Mouse (Mus musculus): ENCODE results near the gene Trp53. TPM values are rescaled to one million over a fixed set of nuclear protein-coding genes. Genes with fewer than 3 reads are reported as not detected.

Trp53 gene
- total RNA-seq, 2 experiments from 2014 or later = 41.6 to 46.1 TPM

GRCm38 (mm10) chr11:69632284-69633089 lies 52.3 kb downstream of the Trp53 start, which contains the start of gene Fxr2:
Gene Fxr2 (plus strand): TSS chr11:69632990.
- peak; percentile 100 for DNase-seq

- peak; percentile 74 for DNase-seq
Observed at GRCm38 (mm10) chr11:69633128-69633866, 53.1 kb downstream of the Trp53 start.

GRCm38 (mm10) chr11:69635471-69635870 lies 55.3 kb downstream of the Trp53 start:
- no peak for DNase-seq

Small RNA genes lying within 50 kb of the gene (microRNA-seq; reads per million reads assigned to microRNA genes)
- gene Mir467f = 0 reads per million in 2 experiments

Other genes with a start within 250 kb of the Trp53 start
- 1 to 10 TPM; 2.4 to 3.1 TPM for gene Rnf227, start 239.9 kb upstream of the Trp53 start, total RNA-seq (2021)
- 10 to 100 TPM; 75.3 to 76.7 TPM for gene Chd3, start 211.0 kb upstream of the Trp53 start, total RNA-seq (2021)
- 100 to 1,000 TPM in 1 of 2 experiments, 10 to 100 TPM in 1; 92.3 to 101 TPM for gene Naa38, start 184.9 kb upstream of the Trp53 start, total RNA-seq (2021)
- 10 to 100 TPM; 21.3 to 22.1 TPM for gene Cyb5d1, start 184.7 kb upstream of the Trp53 start, total RNA-seq (2021)
- gene Tmem88, start 182.1 kb upstream of the Trp53 start, total RNA-seq (2021) = 10 to 100 TPM; 37.1 to 38.3 TPM
- 10 to 100 TPM; 48.3 to 49.7 TPM for gene Kdm6b, start 166.7 kb upstream of the Trp53 start, total RNA-seq (2021)
- gene Dnah2, start 31.2 kb upstream of the Trp53 start, total RNA-seq (2021) = under 1 TPM; 0.20 to 0.50 TPM
- gene Efnb3, start 20.2 kb upstream of the Trp53 start, total RNA-seq (2021) = 100 to 1,000 TPM in 1 of 2 experiments, 10 to 100 TPM in 1; 98.5 to 117 TPM
- gene Wrap53, start 104 bp upstream of the Trp53 start, total RNA-seq (2021) = 1 to 10 TPM; 5.8 to 7.0 TPM
- 10 to 100 TPM; 27.0 to 29.1 TPM for gene Atp1b2, start 25.6 kb downstream of the Trp53 start, total RNA-seq (2021)
- not detected for gene Shbg, start 37.5 kb downstream of the Trp53 start, total RNA-seq (2021)
- 1 to 10 TPM; 5.3 to 6.7 TPM for gene Sat2, start 41.7 kb downstream of the Trp53 start, total RNA-seq (2021)
- 10 to 100 TPM; 81.4 to 83.6 TPM for gene Fxr2, start 52.6 kb downstream of the Trp53 start, total RNA-seq (2021)
- gene Sox15, start 75.0 kb downstream of the Trp53 start, total RNA-seq (2021) = not detected
- gene Mpdu1, start 82.3 kb downstream of the Trp53 start, total RNA-seq (2021) = 10 to 100 TPM; 34.3 to 36.3 TPM
- gene Cd68, start 85.8 kb downstream of the Trp53 start, total RNA-seq (2021) = 1 to 10 TPM; 4.0 to 6.0 TPM
- gene Eif4a1, start 92.1 kb downstream of the Trp53 start, total RNA-seq (2021) = 100 to 1,000 TPM; 535 to 537 TPM
- 10 to 100 TPM; 58.0 to 61.3 TPM for gene Senp3, start 101.7 kb downstream of the Trp53 start, total RNA-seq (2021)
- gene Tnfsf13, start 105.4 kb downstream of the Trp53 start, total RNA-seq (2021) = 1 to 10 TPM; 2.3 to 2.6 TPM
- gene Tnfsf12, start 115.5 kb downstream of the Trp53 start, total RNA-seq (2021) = 10 to 100 TPM; 13.7 to 16.4 TPM
- 1 to 10 TPM; 1.9 to 3.0 TPM for gene Tnfsfm13, start 115.7 kb downstream of the Trp53 start, total RNA-seq (2021)
- gene Polr2a, start 178.3 kb downstream of the Trp53 start, total RNA-seq (2021) = 10 to 100 TPM; 53.7 TPM
- gene Slc35g3, start 181.6 kb downstream of the Trp53 start, total RNA-seq (2021) = not detected
- gene Zbtb4, start 185.6 kb downstream of the Trp53 start, total RNA-seq (2021) = 10 to 100 TPM; 34.1 to 36.8 TPM
- 1 to 10 TPM; 3.1 to 5.1 TPM for gene Chrnb1, start 215.6 kb downstream of the Trp53 start, total RNA-seq (2021)
- gene Fgf11, start 221.5 kb downstream of the Trp53 start, total RNA-seq (2021) = 1 to 10 TPM; 3.1 to 3.7 TPM
- under 1 TPM; 0.60 to 0.92 TPM for gene Tmem102, start 225.3 kb downstream of the Trp53 start, total RNA-seq (2021)
- gene Gm39566, start 234.9 kb downstream of the Trp53 start, total RNA-seq (2021) = not detected
- gene Spem2, start 238.1 kb downstream of the Trp53 start, total RNA-seq (2021) = not detected
- not detected for gene Spem1, start 241.8 kb downstream of the Trp53 start, total RNA-seq (2021)